Mouse (Mus musculus) testis, adult 2 months (tissue): ENCODE measurements around the gene Gm10718.
"Not testable (repeated sequence)": the region's sequence is repeated elsewhere in the genome, so short reads cannot be mapped to it uniquely, and the experiment has no call there.

Experiments used
- CTCF ChIP-seq: fragments of 200-500 bp; IDR thresholded peaks from 2 replicates; pipeline ENCODE4 v1.5.1; 2012; ENCODE audit warnings: low read depth, mild to moderate bottlenecking, inconsistent platforms, low read length, moderate library complexity; ENCODE audit not compliant: control insufficient read depth, insufficient read depth, insufficient replicate concordance
- POLR2A ChIP-seq: fragments of 200-500 bp; IDR thresholded peaks from 2 replicates; pipeline ENCODE4 v1.6.1; 2012; ENCODE audit warnings: low read depth, mild to moderate bottlenecking, inconsistent platforms, low read length, moderate library complexity; ENCODE audit not compliant: control insufficient read depth

- not testable (repeated sequence) for TF ChIP-seq CTCF, POLR2A
Measured at GRCm38 (mm10) chr9:3000445-3000972, 22.8 kb upstream of the Gm10718 start, which contains the start of gene Gm10722.
